Mouse (Mus musculus) E14TG2a.4 (cell line): Measurements from ENCODE around the gene Pgpep1l.

Experiments used
- CTCF ChIP-seq: conservative IDR thresholded peaks from 2 replicates; pipeline ENCODE4 v1.5.1; 2014; ENCODE audit warnings: low read length
- NANOG ChIP-seq: IDR thresholded peaks from 2 replicates; pipeline ENCODE4 v1.6.1; 2014; ENCODE audit warnings: borderline replicate concordance, low read length, mixed read lengths
- POU5F1 ChIP-seq: IDR thresholded peaks from 2 replicates; pipeline ENCODE4 v1.6.1; 2014; ENCODE audit warnings: low read length, borderline replicate concordance

GRCm38 (mm10) chr7:68224006-68224405 is 40.0 kb downstream of the Pgpep1l start:
- TF ChIP-seq CTCF (no peak), POU5F1 (no peak), NANOG (no peak)
